Mouse (Mus musculus) T-helper 17 cell (primary cell): Measurements from ENCODE around the gene Zfand2a.

ENCODE experiments used
- in situ Hi-C, 2 experiments: fragments of 300-600 bp; cut with MboI, MseI; formaldehyde crosslinking; loops; 1 replicate in 1 of 2; 2 replicates in 1 of 2; pipeline ENCODE4 v1.15.1; 2025; ENCODE audit warnings: high pct_unique_total_duplicates in 2 of 2

The Zfand2a gene

GRCm38 (mm10) chr5:139466801-139467200, 17.5 kb downstream of the Zfand2a start:
- in situ Hi-C loops, result loop anchor here in 1 of 2 experiments (10.0 kb wide), 1 partner anchor 102 kb away; no protein-coding TSS in a partner anchor

GRCm38 (mm10) chr5:139466373-139466772, 18.0 kb downstream of the Zfand2a start:
- in situ Hi-C loops, result loop anchor here in 1 of 2 experiments (10.0 kb wide), 1 partner anchor 102 kb away; no protein-coding TSS in a partner anchor

- in situ Hi-C loops, result loop anchor here in 1 of 2 experiments (10.0 kb wide), 1 partner anchor 100 kb away; no protein-coding TSS in a partner anchor
These were observed 19.5 kb downstream of the Zfand2a start for GRCm38 (mm10) chr5:139464874-139465273.

GRCm38 (mm10) chr5:139460384-139461067, 23.8 kb downstream of the Zfand2a start, which contains the start of gene 3110082I17Rik:
Gene 3110082I17Rik (minus strand): TSS chr5:139460527.
- in situ Hi-C loops, result loop anchor here in 1 of 2 experiments (10.0 kb wide), 1 partner anchor 96 kb away; no protein-coding TSS in a partner anchor

GRCm38 (mm10) chr5:139459938-139460337, 24.4 kb downstream of the Zfand2a start:
- in situ Hi-C loops, result loop anchor here in 1 of 2 experiments (10.0 kb wide), 1 partner anchor 95 kb away; no protein-coding TSS in a partner anchor

- in situ Hi-C loops, result no loop called here
These were observed 27.1 kb downstream of the Zfand2a start for GRCm38 (mm10) chr5:139457241-139457640.

GRCm38 (mm10) chr5:139455166-139455565, 29.2 kb downstream of the Zfand2a start:
- in situ Hi-C loops, result no loop called here

- in situ Hi-C loops, result no loop called here
These were observed 31.3 kb downstream of the Zfand2a start for GRCm38 (mm10) chr5:139453031-139453430.

- in situ Hi-C loops, result no loop called here
These were observed 34.4 kb downstream of the Zfand2a start for GRCm38 (mm10) chr5:139449926-139450325.

GRCm38 (mm10) chr5:139449161-139449791, 35.1 kb downstream of the Zfand2a start:
- in situ Hi-C loops, result no loop called here

- in situ Hi-C loops, result no loop called here
These were observed 36.3 kb downstream of the Zfand2a start for GRCm38 (mm10) chr5:139448025-139448424.

- in situ Hi-C loops, result no loop called here
These were observed 39.1 kb downstream of the Zfand2a start for GRCm38 (mm10) chr5:139445258-139445657.

- in situ Hi-C loops, result no loop called here
These were observed 41.4 kb downstream of the Zfand2a start for GRCm38 (mm10) chr5:139442962-139443361.

GRCm38 (mm10) chr5:139442428-139442827, 41.9 kb downstream of the Zfand2a start:
- in situ Hi-C loops, result no loop called here

GRCm38 (mm10) chr5:139441726-139442018, 42.7 kb downstream of the Zfand2a start:
- in situ Hi-C loops, result no loop called here

GRCm38 (mm10) chr5:139440926-139441725, 43.2 kb downstream of the Zfand2a start:
- in situ Hi-C loops, result no loop called here

- in situ Hi-C loops, result no loop called here
These were observed 43.9 kb downstream of the Zfand2a start for GRCm38 (mm10) chr5:139440451-139440850.

- in situ Hi-C loops, result no loop called here
These were observed 45.9 kb downstream of the Zfand2a start for GRCm38 (mm10) chr5:139438440-139438839.

- in situ Hi-C loops, result no loop called here
These were observed 46.6 kb downstream of the Zfand2a start for GRCm38 (mm10) chr5:139437769-139438168.

GRCm38 (mm10) chr5:139434940-139435339, 49.4 kb downstream of the Zfand2a start:
- in situ Hi-C loops, result no loop called here

- in situ Hi-C loops, result no loop called here
These were observed 50.3 kb downstream of the Zfand2a start for GRCm38 (mm10) chr5:139433842-139434568.
